Mouse (Mus musculus): ENCODE results near the gene Ywhae. TPM values are rescaled to one million over a fixed set of nuclear protein-coding genes. Genes with fewer than 3 reads are reported as not detected.

Gene Ywhae
- total RNA-seq, 2 experiments from 2014 or later, result 1,671 to 1,788 TPM

GRCm38 (mm10) chr11:75737806-75738476 lies 5.3 kb downstream of the Ywhae start:
- intact Hi-C loops (cut with DNase I), result no loop called here
- no peak for DNase-seq

GRCm38 (mm10) chr11:75738477-75738821 lies 5.8 kb downstream of the Ywhae start:
- no peak for DNase-seq
- intact Hi-C loops (cut with DNase I), result no loop called here

GRCm38 (mm10) chr11:75740204-75740603 lies 7.5 kb downstream of the Ywhae start:
- no peak for DNase-seq
- intact Hi-C loops (cut with DNase I), result no loop called here

GRCm38 (mm10) chr11:75741615-75742014 lies 8.9 kb downstream of the Ywhae start:
- intact Hi-C loops (cut with DNase I), result no loop called here
- DNase-seq, result no peak

GRCm38 (mm10) chr11:75744761-75745160 lies 12.1 kb downstream of the Ywhae start:
- no peak for DNase-seq
- intact Hi-C loops (cut with DNase I), result no loop called here

- DNase-seq, result no peak
- intact Hi-C loops (cut with DNase I), result no loop called here
These were observed 17.9 kb downstream of the Ywhae start for GRCm38 (mm10) chr11:75750537-75750936.

- intact Hi-C loops (cut with DNase I), result no loop called here
- DNase-seq, result no peak
These were observed 18.4 kb downstream of the Ywhae start for GRCm38 (mm10) chr11:75751082-75751481.

- DNase-seq, result no peak
- intact Hi-C loops (cut with DNase I), result no loop called here
These were observed 24.0 kb downstream of the Ywhae start for GRCm38 (mm10) chr11:75756687-75757086.

GRCm38 (mm10) chr11:75758553-75758952 lies 25.9 kb downstream of the Ywhae start:
- DNase-seq, result no peak
- intact Hi-C loops (cut with DNase I), result no loop called here

GRCm38 (mm10) chr11:75760785-75761184 lies 28.1 kb downstream of the Ywhae start:
- DNase-seq, result no peak
- intact Hi-C loops (cut with DNase I), result no loop called here

- DNase-seq, result no peak
- intact Hi-C loops (cut with DNase I), result no loop called here
These were observed 30.0 kb downstream of the Ywhae start for GRCm38 (mm10) chr11:75762708-75763107.

GRCm38 (mm10) chr11:75764521-75765023 lies 31.9 kb downstream of the Ywhae start:
- DNase-seq, result no peak
- intact Hi-C loops (cut with DNase I), result no loop called here

GRCm38 (mm10) chr11:75765161-75765560 lies 32.5 kb downstream of the Ywhae start:
- DNase-seq, result no peak
- intact Hi-C loops (cut with DNase I), result no loop called here

- no peak for DNase-seq
- intact Hi-C loops (cut with DNase I), result no loop called here
These were observed 34.3 kb downstream of the Ywhae start for GRCm38 (mm10) chr11:75767014-75767413.

- no peak for DNase-seq
- intact Hi-C loops (cut with DNase I), result no loop called here
These were observed 35.7 kb downstream of the Ywhae start for GRCm38 (mm10) chr11:75768091-75768989.

GRCm38 (mm10) chr11:75769206-75769605 lies 36.5 kb downstream of the Ywhae start:
- intact Hi-C loops (cut with DNase I), result no loop called here
- peak; percentile 87 for DNase-seq

- intact Hi-C loops (cut with DNase I), result no loop called here
- DNase-seq, result no peak
These were observed 39.9 kb downstream of the Ywhae start for GRCm38 (mm10) chr11:75772562-75772961.

- DNase-seq, result no peak
- intact Hi-C loops (cut with DNase I), result no loop called here
These were observed 43.2 kb downstream of the Ywhae start for GRCm38 (mm10) chr11:75775919-75776318.

- peak; percentile 74 for DNase-seq
- intact Hi-C loops (cut with DNase I), result loop anchor here (5.0 to 10.0 kb wide), 2 partner anchors 185 to 383 kb away; no protein-coding TSS in a partner anchor
These were observed 49.2 kb downstream of the Ywhae start for GRCm38 (mm10) chr11:75781919-75782318.

GRCm38 (mm10) chr11:75783799-75784198 lies 51.1 kb downstream of the Ywhae start:
- intact Hi-C loops (cut with DNase I), result loop anchor here (5.0 to 10.0 kb wide), 2 partner anchors 184 to 381 kb away; no protein-coding TSS in a partner anchor

GRCm38 (mm10) chr11:75785897-75786296 lies 53.2 kb downstream of the Ywhae start:
- DNase-seq, result no peak
- intact Hi-C loops (cut with DNase I), result loop anchor here (10.0 kb wide), 1 partner anchor 379 kb away; no protein-coding TSS in a partner anchor

More at GRCm38 (mm10) chr11:75783799-75784198, 51.1 kb downstream of the Ywhae start:
- no peak for DNase-seq
